Mouse (Mus musculus): ENCODE data around the gene Tmem210.

DNA sequence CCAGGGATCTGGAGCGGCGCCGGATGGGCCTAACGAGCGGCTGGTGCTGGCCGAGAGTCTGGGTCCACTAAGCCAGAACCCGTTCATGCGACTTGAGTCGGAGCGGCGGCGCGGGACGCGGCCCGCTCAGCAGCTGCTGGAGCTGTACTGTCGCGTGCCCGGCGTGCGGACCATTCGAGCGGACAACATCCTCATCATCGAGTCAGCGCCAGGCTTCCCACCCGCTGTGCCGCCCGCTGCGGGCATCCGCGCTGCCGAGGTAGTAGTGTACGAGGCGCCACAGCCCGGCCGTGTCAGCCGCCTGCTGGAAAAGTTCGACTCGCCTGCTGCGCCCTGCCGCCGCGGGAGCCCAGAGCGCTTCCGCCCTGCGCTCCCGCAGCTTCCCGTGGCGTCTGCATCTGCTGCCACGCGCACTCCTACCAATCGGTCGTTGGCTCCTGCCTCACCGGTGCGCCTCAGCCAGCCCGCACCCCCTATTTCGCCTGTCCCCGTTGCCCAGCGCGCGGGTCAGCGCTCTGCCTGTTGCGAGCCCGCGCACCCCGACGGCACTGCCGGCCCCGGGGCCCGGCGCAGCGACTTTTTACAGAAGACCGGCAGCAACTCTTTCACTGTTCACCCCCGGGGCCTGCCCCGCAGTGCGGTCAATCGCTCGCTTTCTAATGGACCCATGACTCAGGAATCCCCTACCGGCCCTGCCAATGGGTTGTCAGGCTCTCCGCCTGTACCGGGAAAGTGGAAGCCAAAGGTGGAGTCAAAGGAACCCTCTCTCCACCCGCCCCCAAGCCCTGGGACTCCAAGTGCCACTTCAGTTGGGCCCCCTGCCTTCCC is 24.9 kb upstream of the Tmem210 start:
- TF ChIP-seq CTCF (IDR thresholded peaks at IDR 0.05; ENCODE audit: low read depth) (0 out of 2 replicates have a peak, but pooled peaks have one; percentile 8), EP300 (IDR thresholded peaks at IDR 0.05; ENCODE audit: low read depth) (no peak)
